Mouse (Mus musculus) thymus, postnatal 14 days (tissue): ENCODE results near the gene Pet117.

ENCODE experiments used
- DNase-seq: peaks from one replicate; pipeline ENCODE4 v3.0.0; 2021

Pet117 gene

GRCm38 (mm10) chr2:144382624-144383138 lies 13.9 kb downstream of the Pet117 start:
- no peak for DNase-seq

GRCm38 (mm10) chr2:144386296-144386695 lies 17.5 kb downstream of the Pet117 start:
- no peak for DNase-seq

GRCm38 (mm10) chr2:144388416-144388815 lies 19.6 kb downstream of the Pet117 start:
- no peak for DNase-seq

- no peak for DNase-seq
Measured at GRCm38 (mm10) chr2:144399531-144399930, 30.7 kb downstream of the Pet117 start.

GRCm38 (mm10) chr2:144400659-144401058 lies 31.9 kb downstream of the Pet117 start:
- DNase-seq = no peak

GRCm38 (mm10) chr2:144409037-144409436 lies 40.2 kb downstream of the Pet117 start:
- no peak for DNase-seq

GRCm38 (mm10) chr2:144410603-144411002 lies 41.8 kb downstream of the Pet117 start:
- DNase-seq = no peak

- no peak for DNase-seq
Measured at GRCm38 (mm10) chr2:144414646-144415045, 45.9 kb downstream of the Pet117 start.

- DNase-seq = no peak
Measured at GRCm38 (mm10) chr2:144416859-144417258, 48.1 kb downstream of the Pet117 start.

- no peak for DNase-seq
Measured at GRCm38 (mm10) chr2:144418062-144418461, 49.3 kb downstream of the Pet117 start.

GRCm38 (mm10) chr2:144422094-144422675 lies 53.4 kb downstream of the Pet117 start:
- DNase-seq = no peak
